Mouse (Mus musculus) hindbrain, embryonic 10.5 days (tissue): ENCODE results near the gene Nkx1-1. TPM values are rescaled to one million over a fixed set of nuclear protein-coding genes. Genes with fewer than 3 reads are reported as not detected.
A peak's percentile ranks its signal among the peaks of the same experiment; 100 is the strongest.

Source experiments
- DNase-seq: peaks from one replicate; pipeline ENCODE4 v3.0.0-alpha.2; 2017; ENCODE audit warnings: low spot score
- H3K27ac ChIP-seq: fragments of 300-500 bp; sonication (generic); 2 replicates; pipeline ENCODE4 v1.5.1; 2016; ENCODE audit warnings: mild to moderate bottlenecking, moderate library complexity
- H3K27me3 ChIP-seq: fragments of 300-500 bp; sonication (generic); 2 replicates; pipeline ENCODE4 v1.6.1; 2016; ENCODE audit warnings: mild to moderate bottlenecking; ENCODE audit not compliant: poor library complexity, insufficient read depth, severe bottlenecking
- H3K36me3 ChIP-seq: fragments of 300-500 bp; sonication (generic); 2 replicates; pipeline ENCODE4 v1.6.1; 2016; ENCODE audit warnings: mild to moderate bottlenecking, moderate library complexity
- H3K4me1 ChIP-seq: fragments of 300-500 bp; sonication (generic); replicated peaks from 2 replicates; pipeline ENCODE4 v1.6.1; 2016; ENCODE audit warnings: mild to moderate bottlenecking
- H3K4me3 ChIP-seq: fragments of 300-500 bp; sonication (generic); 2 replicates; pipeline ENCODE4 v1.5.1; 2016; ENCODE audit warnings: mild to moderate bottlenecking, moderate library complexity
- H3K9me3 ChIP-seq: fragments of 300-500 bp; sonication (generic); 2 replicates; pipeline ENCODE4 v1.6.1; 2016; ENCODE audit warnings: mild to moderate bottlenecking, moderate library complexity
- WGBS: fragments of 180-500 bp; shearing (Covaris S2); methylation state at CpG from one replicate; pipeline ENCODE4 v1.1.7; 2016; 5-methylcytosine and 5-hydroxymethylcytosine counted together
- polyA plus RNA-seq: library from polyadenylated mRNA; unstranded; fragments of >200 nt; fragmentation: Nextera tagmentation; extraction: Ambion mirVana; gene quantifications from 2 replicates; pipeline ENCODE4 v1.2.1, GENCODE M21; 2016

Nkx1-1 gene
- polyA plus RNA-seq = 0.21 TPM in 1 of 2 replicates, not detected in the other

DNA sequence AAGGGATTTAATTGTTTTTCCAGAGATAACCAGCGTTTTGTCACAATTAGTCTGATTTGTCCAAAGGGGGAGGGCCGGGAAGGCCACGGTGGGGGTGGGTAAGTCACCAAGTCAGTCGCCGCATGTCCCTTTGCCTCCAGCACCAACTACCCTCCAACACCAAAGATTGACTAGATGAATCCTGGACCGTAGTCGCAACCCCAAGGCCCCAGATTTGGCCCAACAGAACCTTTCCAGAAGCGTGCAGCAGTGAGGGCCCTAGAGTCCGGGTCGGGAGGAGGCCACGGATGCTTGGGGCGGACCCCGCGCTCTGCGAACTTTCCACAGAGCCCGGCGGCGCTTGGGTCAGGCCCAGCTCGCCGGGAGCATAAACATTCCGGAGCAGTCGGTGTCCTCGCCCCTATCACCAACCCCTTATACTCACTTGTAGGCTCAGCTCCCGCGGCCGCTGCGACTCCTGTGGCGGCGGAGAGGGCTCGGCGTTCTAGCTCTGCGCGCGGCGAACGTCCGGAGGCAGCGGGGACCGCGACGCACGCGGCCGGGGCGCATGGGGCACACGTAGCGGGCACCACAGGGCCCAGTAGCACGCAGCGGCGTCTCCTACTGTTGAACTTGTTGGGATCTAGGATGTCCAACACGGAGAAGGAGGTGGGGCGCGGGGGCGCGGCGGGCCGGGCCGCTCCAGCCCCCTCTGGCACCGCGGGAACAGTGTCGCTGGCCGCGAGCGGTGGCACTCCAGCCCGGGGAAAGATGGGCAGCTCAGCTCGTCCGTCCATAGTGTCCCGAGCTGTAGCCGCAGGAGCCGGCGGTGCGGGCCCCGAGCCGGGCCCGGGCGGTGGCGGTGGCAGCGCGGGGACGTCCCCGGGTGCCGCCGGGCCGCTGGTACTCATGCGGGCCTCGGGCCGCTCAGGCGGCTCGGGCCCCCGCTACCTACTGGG lies at the start of gene Nkx1-1:
Gene Nkx1-1 (minus strand): TSS at position 776 of the 938 bp plus-strand sequence.
- H3K36me3 ChIP-seq = no peaks in the 10 kb centered on the region
- H3K9me3 ChIP-seq = no peaks in the 10 kb centered on the region
- WGBS = under 1% methylated on average over 90 of the region's 90 CpGs
- peak; percentile 47 for DNase-seq
- peaks cover 69% of the 10 kb centered on the region for H3K4me1 ChIP-seq
- 0 out of 2 replicates have a peak within 1 kb of the TSS, but pooled peaks have one; percentile 17 for H3K27ac ChIP-seq
- H3K27me3 ChIP-seq = peaks cover 100% of the 10 kb centered on the region
- H3K4me3 ChIP-seq = peak within 1 kb of the TSS; percentile 42

DNA sequence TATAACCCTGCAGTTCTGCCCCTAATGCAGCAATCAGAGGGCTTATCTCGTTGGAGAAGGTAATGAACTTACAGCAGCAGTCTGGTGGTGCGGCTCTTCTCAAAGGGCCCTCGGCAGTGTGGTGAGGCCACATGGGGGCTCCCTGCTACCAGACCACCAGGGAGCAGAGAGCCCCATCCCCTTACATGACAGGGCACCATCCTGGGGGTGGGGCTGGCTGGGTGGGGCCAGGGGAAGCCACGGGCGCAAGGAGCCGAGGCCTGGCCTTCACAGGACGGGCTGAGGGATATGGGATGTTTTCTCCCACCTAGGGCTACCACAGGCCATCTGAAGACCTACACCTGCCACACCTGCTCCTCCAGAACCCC lies 47.5 kb upstream of the Nkx1-1 start:
- H3K27ac ChIP-seq = peak overlapping the region; percentile 57; the same call in 1 of the 2 replicates
- WGBS = 54% methylated on average over 7 of the region's 7 CpGs

DNA sequence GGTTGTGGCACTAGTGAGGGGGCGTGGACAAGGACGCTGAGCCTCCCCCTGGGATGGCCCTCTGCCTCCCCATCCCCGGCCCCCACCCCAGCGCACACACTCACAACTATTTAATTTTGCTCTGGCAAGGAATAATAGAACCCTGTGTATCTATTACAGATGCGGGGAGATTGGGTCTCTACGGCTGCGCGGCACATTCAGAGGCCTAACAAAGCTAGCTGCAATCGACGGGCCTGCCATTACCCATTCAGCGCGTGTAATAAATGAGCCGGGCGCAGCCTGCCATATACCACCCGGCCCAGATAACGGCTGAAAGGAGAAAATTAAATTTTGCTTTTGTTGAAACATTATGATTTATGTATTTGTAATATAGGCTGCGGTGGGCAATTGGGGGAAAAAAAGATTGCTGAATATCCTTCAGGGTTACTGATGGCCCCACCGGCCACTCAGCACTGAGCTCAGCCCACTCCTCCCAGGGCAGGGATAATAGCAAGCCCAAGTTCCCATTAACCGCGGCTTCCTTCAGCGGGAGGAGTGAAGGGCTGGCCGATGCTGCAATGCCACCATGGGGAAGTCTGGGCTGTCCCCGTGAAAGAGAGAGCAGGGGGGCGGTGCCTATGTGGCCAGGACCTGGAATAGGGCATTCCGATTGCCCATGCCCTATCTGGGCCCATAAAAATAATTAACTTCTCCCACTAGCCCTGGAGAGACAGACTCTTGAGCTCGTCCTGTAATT lies 47.0 kb upstream of the Nkx1-1 start:
- Histone ChIP-seq H3K36me3 (no peaks in the 10 kb centered on the region), H3K4me1 (peaks cover 32% of the 10 kb centered on the region), H3K9me3 (no peaks in the 10 kb centered on the region), H3K27me3 (peaks cover 21% of the 10 kb centered on the region; the same call in 1 of the 2 replicates), H3K4me3 (no peak overlapping the region), H3K27ac (peak overlapping the region; percentile 57)
- no peak for DNase-seq
- 61% methylated on average over 26 of the region's 26 CpGs for WGBS

More for the DNA sequence above, 47.5 kb upstream of the Nkx1-1 start:
- H3K4me1 ChIP-seq = peaks cover 37% of the 10 kb centered on the region
- H3K4me3 ChIP-seq = no peak overlapping the region
- H3K9me3 ChIP-seq = no peaks in the 10 kb centered on the region
- no peak for DNase-seq
- peaks cover 23% of the 10 kb centered on the region for H3K27me3 ChIP-seq
- no peaks in the 10 kb centered on the region for H3K36me3 ChIP-seq

DNA sequence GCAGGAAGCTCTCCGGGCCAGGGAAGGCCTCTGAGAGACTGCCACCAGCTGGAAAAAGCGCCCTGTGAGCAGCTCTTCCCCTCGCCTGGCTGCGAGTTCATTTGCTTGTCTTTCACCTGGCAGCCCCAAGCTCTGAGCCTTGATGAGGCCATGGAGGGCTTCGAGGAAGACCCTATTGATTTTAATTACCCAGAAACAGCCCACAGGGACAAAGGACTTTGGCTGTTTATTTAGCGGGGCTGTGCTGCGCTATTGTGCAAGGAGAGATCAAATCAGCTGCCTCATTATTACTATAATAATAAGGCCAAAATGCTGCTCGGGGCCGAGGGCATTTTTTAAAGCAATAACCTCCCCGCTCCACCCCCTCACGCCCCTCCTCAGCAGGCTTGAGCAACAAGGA lies 31.7 kb upstream of the Nkx1-1 start:
- peak; percentile 14 for DNase-seq
- peaks cover 31% of the 10 kb centered on the region for H3K27me3 ChIP-seq

DNA sequence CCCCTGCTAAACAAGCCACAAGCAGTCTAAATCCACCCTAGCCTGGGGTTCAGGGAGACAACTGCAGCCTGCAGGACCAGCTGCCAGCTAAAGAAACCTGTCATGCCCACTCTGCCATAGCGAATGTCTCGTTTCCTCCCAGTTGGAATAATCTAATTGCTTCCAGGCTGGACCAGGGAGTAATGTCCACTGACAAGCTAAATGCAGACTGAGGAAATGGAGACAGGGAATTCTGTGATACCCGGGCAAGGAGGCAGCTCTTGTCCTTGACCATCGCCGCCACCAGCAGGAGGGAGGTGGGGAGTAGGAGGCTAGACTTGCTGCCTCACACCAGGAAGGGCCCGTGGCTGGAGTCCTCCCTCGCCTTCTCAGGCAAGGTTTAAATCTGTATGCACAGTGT lies 30.6 kb upstream of the Nkx1-1 start:
- 71% methylated on average over 7 of the region's 7 CpGs for WGBS
- no peak overlapping the region for H3K27ac ChIP-seq

More for the DNA sequence above, 31.7 kb upstream of the Nkx1-1 start:
- H3K36me3 ChIP-seq = no peaks in the 10 kb centered on the region
- H3K27ac ChIP-seq = peak overlapping the region; percentile 57; the same call in 1 of the 2 replicates
- H3K4me1 ChIP-seq = peaks cover 38% of the 10 kb centered on the region
- no peaks in the 10 kb centered on the region for H3K9me3 ChIP-seq
- WGBS = 51% methylated on average over 11 of the region's 11 CpGs
- H3K4me3 ChIP-seq = no peak overlapping the region

DNA sequence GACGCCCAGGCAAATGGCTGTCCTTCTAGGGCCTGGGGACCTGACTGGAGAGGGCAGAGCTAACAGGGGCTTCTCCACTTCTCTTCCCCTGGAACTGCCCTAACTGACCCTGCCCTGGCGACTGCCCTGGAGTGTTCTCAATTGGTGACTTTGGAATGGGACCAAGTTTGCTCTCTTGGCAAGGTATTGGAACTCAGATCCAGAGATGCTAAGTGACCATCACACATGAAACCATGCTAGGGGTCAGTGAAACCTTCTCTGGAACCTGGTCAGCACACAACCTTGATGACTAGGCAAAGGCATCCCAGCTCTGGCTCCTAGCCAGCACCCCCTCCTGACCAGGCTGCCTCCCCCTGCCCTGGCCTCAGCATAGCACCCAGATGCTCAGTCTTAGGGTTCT lies 25.3 kb upstream of the Nkx1-1 start:
- no peak for DNase-seq
- no peak overlapping the region for H3K4me3 ChIP-seq
- peaks cover 41% of the 10 kb centered on the region for H3K27me3 ChIP-seq
- H3K4me1 ChIP-seq = peaks cover 24% of the 10 kb centered on the region
- no peaks in the 10 kb centered on the region for H3K9me3 ChIP-seq
- H3K27ac ChIP-seq = no peak overlapping the region
- no peaks in the 10 kb centered on the region for H3K36me3 ChIP-seq
- WGBS = 81% methylated on average over 2 of the region's 2 CpGs

More for the DNA sequence above, 30.6 kb upstream of the Nkx1-1 start:
- DNase-seq = no peak
- H3K27me3 ChIP-seq = peaks cover 38% of the 10 kb centered on the region
- peaks cover 38% of the 10 kb centered on the region for H3K4me1 ChIP-seq
- no peaks in the 10 kb centered on the region for H3K36me3 ChIP-seq
- H3K9me3 ChIP-seq = no peaks in the 10 kb centered on the region
- H3K4me3 ChIP-seq = no peak overlapping the region

DNA sequence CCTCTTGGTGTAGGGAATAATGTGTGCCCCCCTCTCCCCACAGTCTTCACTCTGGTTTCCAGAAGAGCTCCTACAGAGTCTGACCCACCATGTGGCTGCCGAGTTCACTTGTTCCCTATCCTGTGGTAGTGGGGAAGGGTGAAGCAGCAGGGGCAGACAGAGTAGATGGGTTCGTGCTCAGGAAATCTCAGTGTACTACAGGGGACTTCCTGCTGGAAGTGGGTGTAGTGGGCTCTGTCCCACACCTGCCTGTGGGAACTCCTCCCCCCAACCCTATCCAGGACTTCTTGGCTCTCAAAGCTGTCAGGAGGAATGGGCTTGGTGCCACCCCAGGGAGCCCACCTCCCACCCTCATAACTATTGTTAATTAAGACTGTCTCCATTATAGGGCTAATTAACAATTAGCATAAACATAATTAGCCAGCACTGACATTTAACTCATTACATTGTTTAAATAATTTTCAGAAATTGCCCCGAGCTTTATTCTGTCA lies 24.4 kb upstream of the Nkx1-1 start:
- 68% methylated on average over 3 of the region's 3 CpGs for WGBS
- Histone ChIP-seq H3K9me3 (no peaks in the 10 kb centered on the region), H3K27ac (peak overlapping the region; percentile 2; the same call in 1 of the 2 replicates), H3K27me3 (peaks cover 32% of the 10 kb centered on the region), H3K36me3 (no peaks in the 10 kb centered on the region), H3K4me1 (peaks cover 14% of the 10 kb centered on the region), H3K4me3 (no peak overlapping the region)
- DNase-seq = no peak

DNA sequence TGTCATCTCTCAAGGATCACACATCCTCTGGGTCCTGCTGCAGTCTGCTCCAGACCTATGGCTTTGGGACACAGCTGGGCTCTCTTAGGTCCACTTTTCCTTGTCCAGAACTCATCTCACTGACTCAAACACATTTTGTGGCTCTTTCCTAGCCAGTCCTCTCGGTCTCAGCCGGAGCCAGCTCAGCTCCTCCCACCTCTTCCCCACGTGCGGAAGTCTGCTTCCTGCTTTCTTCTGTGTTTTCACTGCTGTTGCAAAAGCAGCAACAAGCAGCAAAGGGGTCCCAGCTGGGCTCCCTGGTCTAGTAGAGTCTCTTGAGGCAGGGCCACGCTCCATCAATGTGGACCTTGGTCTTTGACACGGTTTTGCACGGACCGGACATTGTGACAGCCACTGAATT lies 22.0 kb upstream of the Nkx1-1 start:
- no peak for DNase-seq
- peaks cover 5% of the 10 kb centered on the region; the same call in 1 of the 2 replicates for H3K4me1 ChIP-seq
- WGBS = 67% methylated on average over 8 of the region's 8 CpGs
- H3K36me3 ChIP-seq = no peaks in the 10 kb centered on the region
- H3K27me3 ChIP-seq = peaks cover 29% of the 10 kb centered on the region
- no peak overlapping the region for H3K4me3 ChIP-seq
- H3K27ac ChIP-seq = no peak overlapping the region
- H3K9me3 ChIP-seq = no peaks in the 10 kb centered on the region

DNA sequence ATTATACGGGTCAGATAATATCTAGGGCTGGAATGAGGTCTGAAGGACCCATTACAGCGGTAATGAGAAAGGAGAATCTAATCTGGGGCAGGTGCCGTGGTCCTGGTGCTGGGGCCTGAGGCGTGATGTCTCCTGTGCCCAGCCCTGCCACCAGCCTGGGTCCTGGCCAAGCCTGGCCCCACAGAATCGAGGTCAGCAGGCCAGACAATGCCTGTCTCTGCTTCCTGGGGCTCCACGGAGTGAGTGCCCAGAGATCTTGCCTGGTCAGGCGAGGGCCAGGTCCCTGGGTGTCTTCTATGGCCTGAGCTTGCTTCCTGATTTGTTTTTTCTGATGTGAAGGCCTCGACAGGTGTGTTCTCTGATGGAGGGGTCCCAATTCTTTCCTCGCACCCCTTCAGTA lies 10.0 kb upstream of the Nkx1-1 start:
- Histone ChIP-seq H3K27me3 (peaks cover 77% of the 10 kb centered on the region), H3K4me3 (no peak overlapping the region), H3K27ac (no peak overlapping the region), H3K4me1 (peaks cover 9% of the 10 kb centered on the region), H3K36me3 (no peaks in the 10 kb centered on the region), H3K9me3 (no peaks in the 10 kb centered on the region)
- WGBS = 52% methylated on average over 9 of the region's 9 CpGs
- no peak for DNase-seq

DNA sequence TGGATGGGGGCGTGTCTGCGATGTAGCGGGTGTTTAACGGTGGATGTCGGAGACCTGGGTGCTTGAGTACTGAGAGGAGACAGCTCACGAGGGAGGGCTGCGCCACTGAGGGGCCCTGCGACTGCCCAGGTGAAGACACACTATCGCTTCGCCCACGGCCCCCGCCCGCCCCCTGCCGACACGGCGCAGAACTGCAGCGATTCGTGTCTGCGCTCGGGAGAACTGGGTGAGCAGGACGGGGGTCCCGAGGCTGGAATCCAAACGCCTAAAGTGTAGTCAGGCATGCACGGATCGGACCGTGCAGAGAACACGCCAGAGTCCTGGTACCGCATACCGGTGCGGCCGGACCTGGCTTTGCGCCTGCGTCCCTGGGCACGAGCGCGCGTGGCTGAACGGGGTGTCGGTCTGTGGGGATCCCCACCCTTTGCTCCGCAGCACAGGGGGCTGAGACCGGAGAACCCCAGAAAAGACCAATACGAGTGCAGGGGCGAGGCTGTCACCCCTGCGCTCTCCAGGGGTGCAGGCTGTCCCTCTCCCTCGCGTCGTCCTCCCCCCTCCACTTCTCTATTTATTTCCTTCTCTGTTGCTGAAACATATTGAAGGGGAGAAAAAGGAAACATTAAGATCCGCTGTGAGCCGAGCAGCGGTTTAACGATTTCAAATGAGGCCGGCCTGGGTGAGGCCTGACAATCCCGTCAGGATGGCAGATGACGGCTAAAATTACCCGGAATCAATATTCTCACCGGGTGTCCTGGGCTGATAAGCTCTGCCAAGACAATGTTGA lies 9.3 kb upstream of the Nkx1-1 start:
- Histone ChIP-seq H3K4me1 (peaks cover 9% of the 10 kb centered on the region), H3K9me3 (no peaks in the 10 kb centered on the region), H3K27me3 (peaks cover 80% of the 10 kb centered on the region), H3K36me3 (no peaks in the 10 kb centered on the region), H3K4me3 (peak overlapping the region; percentile 50), H3K27ac (no peak overlapping the region)
- WGBS = 6% methylated on average over 56 of the region's 56 CpGs
- peak; percentile 80 for DNase-seq

DNA sequence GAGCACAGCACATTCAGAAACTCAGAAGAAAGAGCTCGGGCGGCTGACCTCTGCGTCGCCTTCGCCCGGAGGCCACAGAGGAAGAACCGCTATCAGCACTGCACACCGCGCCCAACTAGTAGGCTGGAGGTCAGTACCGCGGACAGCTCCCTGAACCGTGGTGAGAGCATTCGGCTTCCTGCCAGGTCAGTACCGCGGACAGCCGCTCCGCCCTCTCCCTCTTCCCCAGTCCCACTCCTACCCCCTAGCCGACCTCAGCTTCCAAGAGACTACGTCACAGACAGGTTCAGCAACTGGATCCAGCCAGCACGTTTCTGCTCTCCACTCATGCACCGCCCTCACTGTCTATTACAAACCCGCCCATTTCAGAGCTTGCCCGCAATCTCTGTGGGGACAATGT lies 4.4 kb upstream of the Nkx1-1 start:
- peak; percentile 89 for DNase-seq
- Histone ChIP-seq H3K27me3 (peaks cover 99% of the 10 kb centered on the region), H3K27ac (no peak overlapping the region), H3K4me1 (peaks cover 38% of the 10 kb centered on the region), H3K4me3 (no peak overlapping the region), H3K9me3 (no peaks in the 10 kb centered on the region), H3K36me3 (no peaks in the 10 kb centered on the region)
- 2% methylated on average over 23 of the region's 23 CpGs for WGBS

DNA sequence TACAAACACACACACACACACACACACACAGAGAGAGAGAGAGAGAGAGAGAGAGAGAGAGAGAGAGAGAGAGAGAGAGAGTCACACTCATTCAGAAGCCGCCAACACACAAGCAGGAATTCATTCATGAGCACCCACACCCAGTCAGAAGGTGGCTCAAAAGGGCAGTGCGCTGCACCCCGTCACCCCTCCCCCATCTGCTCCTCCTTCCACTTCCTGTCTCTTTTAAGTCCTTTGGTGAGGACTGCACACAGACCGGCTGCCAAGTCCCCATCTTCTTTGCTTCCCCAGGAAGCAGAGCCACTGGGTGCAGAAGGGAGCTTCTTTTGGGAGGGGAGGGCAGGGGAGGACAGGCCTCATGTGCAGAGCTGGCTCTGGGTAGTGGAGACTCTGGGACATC lies 2.2 kb upstream of the Nkx1-1 start:
- 3% methylated on average over 4 of the region's 4 CpGs for WGBS
- DNase-seq = no peak

More for the DNA sequence above, 2.2 kb upstream of the Nkx1-1 start:
- Histone ChIP-seq H3K27ac (no peak overlapping the region), H3K4me3 (no peak overlapping the region), H3K36me3 (no peaks in the 10 kb centered on the region), H3K9me3 (no peaks in the 10 kb centered on the region), H3K27me3 (peaks cover 100% of the 10 kb centered on the region), H3K4me1 (peaks cover 53% of the 10 kb centered on the region)
